Mouse (Mus musculus) retina, adult 2 months (tissue): ENCODE results near the gene Wap.

ENCODE experiments used
- DNase-seq: peaks from one replicate; pipeline ENCODE4 v3.0.0-alpha.2; 2012; ENCODE audit warnings: low read depth, low spot score

Gene Wap

GRCm38 (mm10) chr11:6597523-6597922 is 40.9 kb downstream of the Wap start:
- no peak for DNase-seq

DNA sequence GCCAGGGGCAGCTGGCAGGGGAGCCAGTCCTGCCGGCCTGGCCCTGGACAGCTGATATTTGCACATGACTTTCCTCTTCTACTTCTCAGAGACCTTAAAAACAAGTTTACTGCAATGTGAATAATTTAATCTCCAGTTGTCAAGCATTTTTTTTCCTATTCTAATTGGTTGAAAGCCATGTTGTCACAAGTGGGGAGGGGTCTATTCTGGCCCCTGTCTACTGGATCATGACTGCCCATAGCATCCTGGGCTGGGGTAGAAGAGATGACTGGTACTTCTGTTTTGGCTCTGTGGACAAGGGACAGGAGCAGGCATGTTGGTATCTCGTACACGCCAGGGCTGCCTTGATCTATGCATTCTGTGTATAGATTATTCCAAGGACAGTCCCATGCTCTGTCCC is 41.8 kb downstream of the Wap start:
- no peak for DNase-seq

DNA sequence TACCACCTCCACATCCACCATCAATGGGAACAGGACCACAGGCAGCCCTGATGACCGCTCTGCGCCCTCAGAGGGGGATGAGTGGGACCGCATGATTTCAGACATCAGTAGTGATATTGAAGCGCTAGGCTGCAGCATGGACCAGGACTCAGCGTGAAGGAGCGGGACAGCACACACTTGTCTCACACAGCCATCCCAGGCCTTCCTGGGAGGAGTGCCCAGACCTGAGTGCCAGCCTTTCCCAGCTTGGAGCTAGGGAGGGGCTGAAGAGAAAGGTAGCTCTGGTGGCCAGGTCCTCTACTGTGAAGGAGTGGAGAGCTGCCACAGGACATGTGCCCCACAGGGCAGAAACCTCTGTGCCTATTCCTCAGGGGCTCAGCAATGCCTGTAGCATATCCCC is 42.2 kb downstream of the Wap start:
- DNase-seq = no peak

GRCm38 (mm10) chr11:6595339-6595738 is 43.1 kb downstream of the Wap start:
- no peak for DNase-seq

DNA sequence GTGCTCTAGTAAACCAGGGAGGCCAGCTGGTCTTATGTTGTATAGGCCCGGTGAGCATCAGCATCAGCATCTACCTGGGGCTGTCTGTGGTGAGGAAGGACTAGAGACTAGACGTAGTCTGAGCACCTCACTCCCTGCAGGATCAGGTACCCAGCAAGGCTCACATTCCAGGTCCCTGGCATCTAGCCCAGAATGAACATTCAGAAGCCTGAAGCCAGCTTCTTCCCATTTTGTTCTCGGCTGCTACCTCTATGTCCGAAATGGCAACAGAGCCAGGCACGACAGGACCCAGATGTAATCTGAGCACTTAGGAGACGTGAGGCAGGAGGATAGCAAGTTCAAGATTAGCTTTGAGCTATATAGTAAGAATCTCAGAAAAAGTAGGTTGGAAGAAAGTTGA is 43.6 kb downstream of the Wap start:
- no peak for DNase-seq

GRCm38 (mm10) chr11:6593406-6593805 is 45.0 kb downstream of the Wap start:
- DNase-seq = no peak

DNA sequence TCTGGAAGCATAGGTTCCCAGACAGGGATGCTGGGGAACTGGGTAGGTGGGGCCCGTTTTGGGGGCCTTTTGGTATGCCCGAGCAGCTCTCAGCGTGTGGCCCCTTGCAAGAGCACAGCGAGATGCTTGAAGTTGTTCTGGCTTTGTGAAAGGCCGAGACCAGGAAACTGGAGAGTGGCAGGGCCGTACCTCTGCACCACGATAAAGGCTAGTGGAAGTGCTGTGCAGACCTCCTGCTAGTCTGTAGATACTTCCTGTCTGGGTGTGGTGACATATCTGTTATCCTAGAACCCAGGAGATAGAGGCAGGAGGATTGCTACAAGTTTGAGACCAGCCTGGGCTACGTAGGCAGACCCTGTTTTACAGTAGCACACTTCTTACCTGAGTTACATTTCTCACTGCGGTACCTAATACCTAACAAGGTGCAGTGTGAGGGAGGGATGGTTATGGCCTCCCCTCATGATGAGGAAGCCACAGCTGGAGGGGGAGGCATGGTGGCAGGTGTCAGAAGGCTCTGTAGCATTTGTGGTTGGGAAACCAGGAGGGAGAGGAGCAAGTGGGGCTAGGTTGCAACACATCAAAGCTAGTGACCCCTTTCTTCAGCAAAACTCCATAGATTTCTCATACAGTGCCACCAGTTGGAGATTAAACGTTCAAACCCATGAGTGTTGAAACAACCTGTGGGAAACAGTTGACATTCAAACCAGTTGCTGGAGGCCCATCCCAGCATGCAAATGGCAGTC is 47.3 kb downstream of the Wap start:
- no peak for DNase-seq

GRCm38 (mm10) chr11:6589838-6590237 is 48.6 kb downstream of the Wap start:
- no peak for DNase-seq

DNA sequence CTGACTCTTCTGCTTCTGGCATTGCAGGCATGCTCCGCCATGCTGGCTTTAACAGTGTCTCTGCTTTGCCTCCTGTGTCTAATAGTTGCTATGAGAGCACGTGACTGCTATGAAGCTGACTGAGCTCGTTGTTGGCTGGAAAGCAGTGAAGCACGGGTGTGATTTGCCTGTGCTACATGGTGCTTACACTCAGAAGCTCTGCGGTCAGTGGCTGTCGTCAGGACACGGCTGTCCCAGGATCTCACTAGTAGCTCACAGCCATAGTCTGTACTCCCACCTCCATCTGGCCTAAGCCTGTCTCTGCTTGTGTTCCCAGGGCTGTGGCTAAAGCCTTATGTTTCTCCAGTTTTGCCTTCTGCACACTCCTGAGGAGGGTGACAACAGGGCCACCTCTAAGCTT is 50.1 kb downstream of the Wap start:
- DNase-seq = no peak

DNA sequence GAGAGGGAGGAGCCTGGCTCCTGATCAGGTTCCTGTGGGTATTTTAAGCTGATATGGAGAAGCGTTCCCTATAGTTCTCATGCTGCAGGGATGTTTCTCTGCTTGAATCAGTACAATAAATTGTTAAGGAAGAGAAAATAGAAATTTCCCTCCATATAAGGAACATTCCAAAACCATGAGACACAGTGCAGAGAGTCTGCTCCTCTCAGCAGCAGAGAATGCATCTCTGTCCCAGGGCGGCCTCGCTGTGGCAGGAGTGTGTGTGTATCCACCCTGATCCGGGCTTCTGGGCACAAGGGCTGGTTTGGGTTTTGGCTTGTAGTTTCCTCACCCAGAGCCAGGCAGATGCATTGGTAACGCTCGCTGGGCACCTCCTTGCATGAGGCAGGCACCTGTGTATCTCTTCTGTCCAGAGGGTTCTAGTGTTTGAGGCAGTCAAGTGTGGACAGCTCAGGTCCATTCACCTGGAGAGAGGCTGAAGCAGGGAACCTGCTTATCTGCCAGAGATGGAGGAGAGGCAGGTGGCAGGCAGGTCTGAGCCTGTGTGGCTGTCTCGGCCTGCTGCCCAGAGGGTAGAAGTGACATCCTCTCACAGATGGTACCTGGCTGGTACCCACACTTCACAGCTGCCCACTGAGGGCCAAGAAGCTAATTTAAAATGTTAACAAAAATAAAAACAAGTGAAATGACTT is 51.0 kb downstream of the Wap start:
- DNase-seq = no peak

- no peak for DNase-seq
Observed at GRCm38 (mm10) chr11:6586660-6587059, 51.8 kb downstream of the Wap start.

GRCm38 (mm10) chr11:6585748-6586147 is 52.7 kb downstream of the Wap start:
- DNase-seq = no peak
